Mouse (Mus musculus) heart, postnatal 0 days (tissue): ENCODE data around the gene Gm3250. TPM values are rescaled to one million over a fixed set of nuclear protein-coding genes. Genes with fewer than 3 reads are reported as not detected.
"Not testable (repeated sequence)": the region's sequence is repeated elsewhere in the genome, so short reads cannot be mapped to it uniquely, and the experiment has no call there.

Source experiments
- ATAC-seq: fragments of 200-750 bp; cut with Nextera tagmentation; 2 replicates; pipeline ENCODE4 v1.8.0; 2017; ENCODE audit warnings: low read depth, moderate number of reproducible peaks, moderate library complexity; ENCODE audit not compliant: insufficient read depth
- DNase-seq: peaks from one replicate; pipeline ENCODE4 v3.0.0-alpha.2; 2016; ENCODE audit warnings: low spot score
- H3K27ac ChIP-seq: fragments of 300-500 bp; sonication (generic); 2 replicates; pipeline ENCODE4 v1.5.1; 2014; ENCODE audit warnings: low read depth, mild to moderate bottlenecking
- H3K27me3 ChIP-seq: fragments of 300-500 bp; sonication (generic); 2 replicates; pipeline ENCODE4 v1.6.1; 2014; ENCODE audit warnings: low read length, mixed read lengths; ENCODE audit not compliant: control insufficient read depth, insufficient read depth
- H3K36me3 ChIP-seq: fragments of 300-500 bp; sonication (generic); replicated peaks from 2 replicates; pipeline ENCODE4 v1.6.1; 2014; ENCODE audit warnings: low read length, mixed read lengths; ENCODE audit not compliant: control insufficient read depth, insufficient read depth
- H3K4me1 ChIP-seq: fragments of 300-500 bp; sonication (generic); 2 replicates; pipeline ENCODE4 v1.6.1; 2014; ENCODE audit warnings: antibody characterized with exemption; ENCODE audit not compliant: control insufficient read depth, insufficient read depth
- H3K4me2 ChIP-seq: fragments of 300-500 bp; sonication (generic); 2 replicates; pipeline ENCODE4 v1.6.1; 2014; ENCODE audit warnings: low read depth, mild to moderate bottlenecking, low read length, moderate library complexity
- H3K4me3 ChIP-seq: fragments of 300-500 bp; sonication (generic); 2 replicates; pipeline ENCODE4 v1.5.1; 2014; ENCODE audit warnings: low read depth, low read length
- H3K9ac ChIP-seq: fragments of 300-500 bp; sonication (generic); replicated peaks from 2 replicates; pipeline ENCODE4 v1.6.1; 2014; ENCODE audit warnings: low read depth, low read length, mixed read lengths
- H3K9me3 ChIP-seq: fragments of 300-500 bp; sonication (generic); replicated peaks from 2 replicates; pipeline ENCODE4 v1.6.1; 2016; ENCODE audit warnings: low read length; ENCODE audit not compliant: control insufficient read depth
- CTCF ChIP-seq: IDR thresholded peaks from 2 replicates; pipeline ENCODE4 v1.5.1; 2016; ENCODE audit warnings: antibody characterized with exemption, control low read depth, low read depth
- EP300 ChIP-seq: IDR thresholded peaks from 2 replicates; pipeline ENCODE4 v1.6.1; 2016; ENCODE audit warnings: antibody characterized with exemption, low read depth
- WGBS: fragments of 180-500 bp; shearing (Covaris S2); extraction: QIAGEN DNeasy Blood & Tissue Kit; methylation state at CpG from one replicate; pipeline ENCODE4 v1.1.7; 2014; 5-methylcytosine and 5-hydroxymethylcytosine counted together
- polyA plus RNA-seq: library from polyadenylated mRNA; unstranded; fragments of >200 nt; fragmentation: Nextera tagmentation; extraction: Ambion mirVana; gene quantifications from 2 replicates; pipeline ENCODE4 v1.2.1, GENCODE M21; 2015
- total RNA-seq: library from RNA; depleted of rRNA; stranded (reverse); fragments of >200 nt; gene quantifications from 2 replicates; pipeline ENCODE4 v1.2.3, GENCODE M21; 2014; ENCODE audit warnings: low replicate concordance

Gene Gm3250
- total and polyA plus RNA-seq, 2 experiments from 2014 or later = not detected

DNA sequence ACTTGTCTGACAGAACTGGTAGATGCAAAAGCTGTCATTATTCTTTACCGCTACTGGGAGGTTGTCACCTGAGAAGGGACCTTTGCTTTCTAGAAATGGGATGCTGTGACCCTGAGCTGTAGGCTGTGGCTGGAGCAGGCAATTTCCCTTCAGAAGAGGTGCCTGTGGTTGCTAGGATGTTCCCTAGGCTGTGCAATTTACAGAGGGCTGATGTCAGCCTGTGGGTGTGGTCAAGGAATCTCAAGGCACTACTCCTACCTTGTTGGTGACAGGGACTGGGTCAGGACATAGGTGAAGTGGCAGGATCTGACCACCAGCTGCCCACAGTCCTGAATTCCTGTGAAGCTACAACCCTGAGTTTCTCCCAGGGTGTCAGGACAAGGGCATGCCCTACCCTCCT is 12.6 kb downstream of the Gm3250 start:
- Histone ChIP-seq H3K9ac (no peak overlapping the region), H3K36me3 (no peaks in the 10 kb centered on the region), H3K27me3 (no peaks in the 10 kb centered on the region), H3K4me3 (no peak overlapping the region), H3K4me2 (no peak overlapping the region), H3K9me3 (no peaks in the 10 kb centered on the region), H3K4me1 (no peaks in the 10 kb centered on the region), H3K27ac (no peak overlapping the region)
- TF ChIP-seq EP300 (no peak), CTCF (no peak)
- WGBS = 64% methylated on average over 1 of the region's 1 CpGs
- DNase-seq (no peak), ATAC-seq (no peak)

DNA sequence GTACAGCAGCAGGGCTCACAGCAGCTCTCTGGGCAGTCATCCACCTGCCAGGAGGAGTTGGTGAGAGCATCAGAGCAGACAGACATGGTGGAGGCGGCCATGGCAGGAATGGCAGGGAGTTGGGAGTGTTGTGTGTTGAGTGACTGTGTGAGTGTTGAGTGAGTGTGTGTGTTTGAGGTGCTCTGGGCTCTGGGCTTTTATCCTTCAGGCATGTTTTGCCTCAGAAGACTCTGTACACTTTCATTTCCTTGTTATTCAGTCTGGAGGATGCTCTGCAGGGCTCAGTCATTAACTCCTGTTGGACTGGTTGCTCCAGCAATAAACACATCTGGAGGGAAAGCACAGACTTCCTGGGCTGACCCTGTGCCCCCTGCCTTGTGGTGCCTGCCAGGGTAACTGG is 22.8 kb downstream of the Gm3250 start, which contains the start of gene Gm3233:
Gene Gm3233 (minus strand): TSS at position 101 of the 400 bp plus-strand sequence.
- ATAC-seq, H3K36me3 ChIP-seq: not testable (repeated sequence)
- WGBS = no CpG with 5 or more reads among the region's 1 CpGs

DNA sequence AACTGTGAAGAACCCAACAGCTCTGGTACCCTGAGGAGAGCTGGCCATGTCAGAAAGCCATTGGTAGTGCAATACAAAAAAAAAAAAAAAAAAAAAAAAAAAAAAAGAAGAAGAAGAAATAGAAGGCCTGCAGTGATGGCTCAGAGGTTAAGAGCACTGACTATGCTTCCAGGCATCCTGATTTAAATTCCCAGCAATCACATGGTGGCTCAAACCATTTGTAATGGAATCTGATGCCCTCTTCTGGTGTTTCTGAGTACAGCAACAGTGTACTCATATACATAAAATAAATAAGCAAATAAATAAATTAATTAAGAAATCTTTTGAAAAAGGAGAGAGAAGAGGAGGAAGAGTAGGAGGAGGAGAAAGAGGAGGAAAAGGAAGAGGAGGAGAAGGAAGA is 28.9 kb downstream of the Gm3250 start:
- TF ChIP-seq CTCF (no peak), EP300 (no peak)
- Histone ChIP-seq H3K27ac (no peak overlapping the region), H3K9me3 (no peaks in the 10 kb centered on the region), H3K4me1 (no peaks in the 10 kb centered on the region), H3K27me3 (no peaks in the 10 kb centered on the region), H3K4me2 (no peak overlapping the region), H3K9ac (no peak overlapping the region), H3K4me3 (no peak overlapping the region), H3K36me3 (no peaks in the 10 kb centered on the region)
- ATAC-seq = no peak
- no peak for DNase-seq

More for the DNA sequence above, 22.8 kb downstream of the Gm3250 start, which contains the start of gene Gm3233:
- not testable (repeated sequence) for H3K4me1 ChIP-seq, H3K27ac ChIP-seq, DNase-seq, H3K4me2 ChIP-seq, H3K4me3 ChIP-seq, H3K9me3 ChIP-seq, H3K27me3 ChIP-seq, H3K9ac ChIP-seq

DNA sequence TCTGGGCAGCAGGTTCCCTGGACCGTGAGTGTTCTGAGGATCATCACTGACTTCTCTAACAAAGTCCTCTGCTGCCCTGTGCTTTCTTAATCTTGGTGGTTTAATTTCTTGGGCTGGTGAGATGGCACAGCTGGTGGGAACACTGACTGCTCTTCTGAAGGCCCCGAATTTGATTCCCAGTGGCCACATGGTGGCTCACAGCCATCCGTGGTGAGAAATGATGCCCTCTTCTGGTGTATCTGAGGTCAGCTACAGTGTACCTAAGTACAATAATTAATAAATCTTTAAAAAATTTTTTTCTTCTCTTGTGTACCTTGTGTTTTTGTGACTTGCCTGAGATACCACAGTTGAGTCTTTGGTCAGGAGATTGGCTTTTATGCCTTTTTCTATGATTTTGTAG is 30.0 kb downstream of the Gm3250 start:
- not testable (repeated sequence) for H3K4me3 ChIP-seq, ATAC-seq, H3K36me3 ChIP-seq, H3K9me3 ChIP-seq, H3K27me3 ChIP-seq, H3K27ac ChIP-seq, H3K4me2 ChIP-seq, DNase-seq, H3K9ac ChIP-seq, H3K4me1 ChIP-seq
- 65% methylated on average over 3 of the region's 3 CpGs for WGBS

DNA sequence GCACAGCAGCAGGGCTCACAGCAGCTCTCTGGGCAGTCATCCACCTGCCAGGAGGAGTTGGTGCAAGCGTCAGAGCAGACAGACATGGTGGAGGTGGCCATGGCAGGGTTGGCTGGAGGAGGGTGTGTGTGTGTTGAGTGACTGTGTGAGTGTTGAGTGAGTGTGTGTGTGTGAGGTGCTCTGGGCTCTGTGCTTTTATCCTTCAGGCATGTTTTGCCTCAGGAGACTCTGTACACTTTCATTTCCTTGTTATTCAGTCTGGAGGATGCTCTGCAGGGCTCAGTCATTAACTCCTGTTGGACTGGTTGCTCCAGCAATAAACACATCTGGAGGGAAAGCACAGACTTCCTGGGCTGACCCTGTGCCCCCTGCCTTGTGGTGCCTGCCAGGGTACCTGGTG is 31.1 kb downstream of the Gm3250 start, which contains the start of gene Gm9736:
Gene Gm9736 (minus strand): TSS at position 101 of the 400 bp plus-strand sequence.
- not testable (repeated sequence) for H3K9me3 ChIP-seq, H3K9ac ChIP-seq, H3K4me3 ChIP-seq, H3K36me3 ChIP-seq, H3K4me2 ChIP-seq, H3K27ac ChIP-seq, DNase-seq, H3K4me1 ChIP-seq, H3K27me3 ChIP-seq, ATAC-seq
- 13% methylated on average over 1 of the region's 1 CpGs for WGBS

DNA sequence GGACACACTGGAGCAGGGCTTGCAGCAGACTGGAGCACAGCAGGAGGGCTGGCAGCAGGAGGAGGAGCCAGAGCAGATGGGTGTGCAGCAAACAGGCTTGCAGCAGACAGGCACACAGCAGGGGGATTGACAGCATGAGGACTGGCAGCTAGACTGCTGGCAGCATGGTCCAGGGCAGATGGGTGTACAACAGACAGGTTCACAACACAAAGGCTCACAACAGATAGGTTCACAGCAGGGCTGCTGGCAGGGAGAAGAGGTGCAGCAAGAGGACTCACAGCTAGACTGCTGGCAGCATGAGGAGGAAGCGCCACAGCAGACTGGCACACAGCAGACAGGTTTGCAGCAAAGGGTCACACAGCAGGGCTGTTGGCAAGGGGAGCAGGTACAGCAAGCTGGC is 31.7 kb downstream of the Gm3250 start:
- H3K9me3 ChIP-seq, H3K27ac ChIP-seq, H3K27me3 ChIP-seq, ATAC-seq, DNase-seq, H3K4me2 ChIP-seq, H3K9ac ChIP-seq, H3K4me1 ChIP-seq, H3K4me3 ChIP-seq, H3K36me3 ChIP-seq: not testable (repeated sequence)
- 53% methylated on average over 1 of the region's 1 CpGs for WGBS

DNA sequence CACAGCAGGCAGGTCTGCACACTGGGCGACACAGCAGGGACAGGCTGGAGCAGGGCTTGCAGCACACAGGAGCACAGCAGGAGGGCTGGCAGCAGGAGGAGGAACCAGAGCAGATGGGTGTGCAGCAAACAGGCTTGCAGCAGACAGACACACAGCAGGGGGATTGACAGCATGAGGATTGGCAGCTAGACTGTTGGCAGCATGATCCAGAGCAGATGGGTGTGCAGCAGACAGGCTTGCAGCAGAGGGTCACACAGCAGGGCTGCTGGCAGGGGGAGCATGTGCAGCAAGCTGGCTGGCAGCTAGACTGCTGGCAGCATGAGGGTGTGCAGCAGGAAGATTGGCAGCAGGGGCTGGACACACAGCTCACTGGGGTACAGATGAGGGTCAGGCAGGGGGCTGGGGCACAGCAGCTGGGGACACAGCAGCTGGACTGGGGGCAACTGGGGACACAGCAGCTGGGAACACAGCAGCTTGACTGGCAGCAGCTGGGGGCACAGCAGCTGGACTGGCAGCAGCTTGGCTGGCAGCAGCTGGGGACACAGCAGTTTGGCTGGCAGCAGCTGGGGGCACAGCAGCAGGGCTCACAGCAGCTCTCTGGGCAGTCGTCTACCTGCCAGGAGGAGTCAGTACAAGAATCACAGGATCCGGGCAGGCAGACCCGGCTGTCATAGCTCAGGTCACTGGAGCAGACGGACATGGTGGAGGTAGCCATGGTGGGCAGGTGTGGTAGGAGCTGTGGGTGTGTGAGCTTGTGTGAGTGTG is 40.2 kb downstream of the Gm3250 start, which contains the start of gene Gm18596:
Gene Gm18596 (minus strand): TSS at position 715 of the 765 bp plus-strand sequence.
- not testable (repeated sequence) for H3K27ac ChIP-seq, DNase-seq, H3K9ac ChIP-seq, H3K27me3 ChIP-seq, H3K36me3 ChIP-seq, H3K4me3 ChIP-seq, H3K9me3 ChIP-seq, H3K4me2 ChIP-seq, H3K4me1 ChIP-seq, ATAC-seq
- WGBS = 53% methylated on average over 4 of the region's 5 CpGs
